Mouse (Mus musculus) heart, embryonic 14.5 days (tissue): ENCODE data around the gene Prss53. TPM values are rescaled to one million over a fixed set of nuclear protein-coding genes. Genes with fewer than 3 reads are reported as not detected.

Source experiments
- ATAC-seq: fragments of 200-750 bp; cut with Nextera tagmentation; 2 replicates; pipeline ENCODE4 v1.8.0; 2017; ENCODE audit warnings: low read depth, moderate TSS enrichment; ENCODE audit not compliant: insufficient number of reproducible peaks, insufficient read depth, low FRiP score
- H3K27ac ChIP-seq, 2 experiments: fragments of 200-500 bp in 1 of 2; fragments of 300-500 bp in 1 of 2; sonication (generic) in 1 of 2; replicated peaks in 1 of 2; 2 replicates each; pipeline ENCODE4 v1.5.1; 2012 to 2014; ENCODE audit warnings: low read depth in 2 of 2, low read length in 2 of 2, control low read depth in 1 of 2, mild to moderate bottlenecking in 1 of 2, mixed read lengths in 1 of 2; ENCODE audit not compliant: control insufficient read depth in 1 of 2, insufficient read depth in 1 of 2
- H3K27me3 ChIP-seq: fragments of 300-500 bp; sonication (generic); 2 replicates; pipeline ENCODE4 v1.6.1; 2014; ENCODE audit warnings: mild to moderate bottlenecking, low read length, control low read depth; ENCODE audit not compliant: control insufficient read depth, insufficient read depth
- H3K36me3 ChIP-seq: fragments of 300-500 bp; sonication (generic); 2 replicates; pipeline ENCODE4 v1.6.1; 2014; ENCODE audit warnings: mild to moderate bottlenecking, control low read depth, low read length, mixed read lengths; ENCODE audit not compliant: control insufficient read depth, insufficient read depth
- H3K4me1 ChIP-seq, 2 experiments: fragments of 200-500 bp in 1 of 2; fragments of 300-500 bp in 1 of 2; sonication (generic) in 1 of 2; 2 replicates each; pipeline ENCODE4 v1.6.1; 2012 to 2014; ENCODE audit warnings: low read length in 2 of 2, control low read depth in 1 of 2, mixed read lengths in 1 of 2; ENCODE audit not compliant: control insufficient read depth in 2 of 2, insufficient read depth in 2 of 2
- H3K4me2 ChIP-seq: fragments of 300-500 bp; sonication (generic); 2 replicates; pipeline ENCODE4 v1.6.1; 2014; ENCODE audit warnings: mild to moderate bottlenecking, low read length
- H3K4me3 ChIP-seq, 2 experiments: fragments of 200-500 bp in 1 of 2; fragments of 300-500 bp in 1 of 2; sonication (generic) in 1 of 2; 2 replicates each; pipeline ENCODE4 v1.5.1; 2012 to 2014; ENCODE audit warnings: low read length in 2 of 2, mild to moderate bottlenecking in 2 of 2, control low read depth in 1 of 2, low read depth in 1 of 2, moderate library complexity in 1 of 2; ENCODE audit not compliant: control insufficient read depth in 1 of 2, insufficient read depth in 1 of 2
- H3K9ac ChIP-seq: fragments of 300-500 bp; sonication (generic); 2 replicates; pipeline ENCODE4 v1.6.1; 2014; ENCODE audit warnings: mild to moderate bottlenecking, low read length
- H3K9me3 ChIP-seq: fragments of 300-500 bp; sonication (generic); 2 replicates; pipeline ENCODE4 v1.6.1; 2016; ENCODE audit warnings: low read length, control low read depth; ENCODE audit not compliant: control insufficient read depth
- WGBS: fragments of 180-500 bp; shearing (Covaris S2); extraction: QIAGEN DNeasy Blood & Tissue Kit; methylation state at CpG from one replicate; pipeline ENCODE4 v1.1.7; 2014; 5-methylcytosine and 5-hydroxymethylcytosine counted together
- polyA plus RNA-seq: library from polyadenylated mRNA; unstranded; fragments of >200 nt; fragmentation: Nextera tagmentation; extraction: Ambion mirVana; gene quantifications from 2 replicates; pipeline ENCODE4 v1.2.1, GENCODE M21; 2014

Gene Prss53
- polyA plus RNA-seq, result 0.66 and 1.3 TPM in 2 replicates

- no peak for ATAC-seq
- H3K27me3 ChIP-seq, result no peaks in the 10 kb centered on the region
- H3K9ac ChIP-seq, result no peak within 1 kb of the TSS
- peaks cover 7 to 8% of the 10 kb centered on the region in 2 experiments for H3K4me1 ChIP-seq
- H3K4me3 ChIP-seq, result no peak within 1 kb of the TSS
- 32% methylated on average over 4 of the region's 4 CpGs for WGBS
- no peak within 1 kb of the TSS for H3K4me2 ChIP-seq
- no peaks in the 10 kb centered on the region for H3K9me3 ChIP-seq
- H3K36me3 ChIP-seq, result peaks cover 71% of the 10 kb centered on the region
- no peak within 1 kb of the TSS for H3K27ac ChIP-seq
These were observed at the start of gene Prss53 for GRCm38 (mm10) chr7:127890798-127891197. Gene Prss53 (minus strand): TSS chr7:127890970.

GRCm38 (mm10) chr7:127936216-127936884 lies 45.6 kb upstream of the Prss53 start:
- Histone ChIP-seq H3K36me3 (no peaks in the 10 kb centered on the region), H3K4me3 (peak overlapping the region; percentile 56 to 60), H3K4me1 (peaks cover 10 to 11% of the 10 kb centered on the region in 2 experiments; a peak in 3 of 4 replicates), H3K4me2 (peak overlapping the region; percentile 77), H3K9ac (peak overlapping the region; percentile 79), H3K27me3 (no peaks in the 10 kb centered on the region), H3K9me3 (no peaks in the 10 kb centered on the region), H3K27ac (no peak overlapping the region)
- no peak for ATAC-seq
- 51% methylated on average over 18 of the region's 18 CpGs for WGBS

- H3K27me3 ChIP-seq, result no peaks in the 10 kb centered on the region
- H3K4me3 ChIP-seq, result peak overlapping the region; percentile 56 to 60
- H3K9me3 ChIP-seq, result no peaks in the 10 kb centered on the region
- WGBS, result under 1% methylated on average over 37 of the region's 38 CpGs
- peak; percentile 42 for ATAC-seq
- no peaks in the 10 kb centered on the region for H3K36me3 ChIP-seq
- peak overlapping the region; percentile 79 for H3K9ac ChIP-seq
- H3K27ac ChIP-seq, result peak overlapping the region in 1 of 2 experiments; percentile 39; a peak in 1 of 4 replicates
- H3K4me2 ChIP-seq, result peak overlapping the region; percentile 77
- H3K4me1 ChIP-seq, result peaks cover 13 to 14% of the 10 kb centered on the region in 2 experiments; a peak in 3 of 4 replicates
These were observed 45.0 kb upstream of the Prss53 start for GRCm38 (mm10) chr7:127935748-127936159.

GRCm38 (mm10) chr7:127935028-127935722 lies 44.4 kb upstream of the Prss53 start:
- WGBS, result 7% methylated on average over 32 of the region's 32 CpGs
- ATAC-seq, result peak; percentile 88
- peak overlapping the region; percentile 41 to 65 for H3K27ac ChIP-seq
- no peaks in the 10 kb centered on the region for H3K9me3 ChIP-seq
- H3K36me3 ChIP-seq, result no peaks in the 10 kb centered on the region
- H3K4me2 ChIP-seq, result peak overlapping the region; percentile 77
- H3K27me3 ChIP-seq, result peaks cover 2% of the 10 kb centered on the region; the same call in 1 of the 2 replicates
- peak overlapping the region; percentile 79 for H3K9ac ChIP-seq
- H3K4me3 ChIP-seq, result peak overlapping the region; percentile 56 to 60
- peaks cover 13 to 14% of the 10 kb centered on the region in 2 experiments; a peak in 3 of 4 replicates for H3K4me1 ChIP-seq

GRCm38 (mm10) chr7:127934075-127934474 lies 43.3 kb upstream of the Prss53 start:
- 82% methylated on average over 5 of the region's 5 CpGs for WGBS
- no peak overlapping the region for H3K4me2 ChIP-seq
- peaks cover 12% of the 10 kb centered on the region for H3K27me3 ChIP-seq
- no peak overlapping the region for H3K9ac ChIP-seq
- H3K36me3 ChIP-seq, result no peaks in the 10 kb centered on the region
- H3K9me3 ChIP-seq, result no peaks in the 10 kb centered on the region
- no peak overlapping the region for H3K4me3 ChIP-seq
- peaks cover 18 to 20% of the 10 kb centered on the region in 2 experiments for H3K4me1 ChIP-seq
- no peak overlapping the region for H3K27ac ChIP-seq
- no peak for ATAC-seq

GRCm38 (mm10) chr7:127932273-127933031 lies 41.7 kb upstream of the Prss53 start:
- H3K4me2 ChIP-seq, result no peak overlapping the region
- peaks cover 20 to 26% of the 10 kb centered on the region in 2 experiments for H3K4me1 ChIP-seq
- H3K4me3 ChIP-seq, result no peak overlapping the region
- no peaks in the 10 kb centered on the region for H3K36me3 ChIP-seq
- peaks cover 19% of the 10 kb centered on the region for H3K27me3 ChIP-seq
- no peaks in the 10 kb centered on the region for H3K9me3 ChIP-seq
- no peak overlapping the region for H3K9ac ChIP-seq
- WGBS, result 31% methylated on average over 13 of the region's 13 CpGs
- no peak overlapping the region for H3K27ac ChIP-seq
- no peak for ATAC-seq
